Mouse (Mus musculus) neural tube, embryonic 14.5 days (tissue): ENCODE data around the gene Stab2. TPM values are rescaled to one million over a fixed set of nuclear protein-coding genes. Genes with fewer than 3 reads are reported as not detected.

Experiments used
- ATAC-seq: fragments of 200-750 bp; cut with Nextera tagmentation; 2 replicates; pipeline ENCODE4 v1.8.0; 2017; ENCODE audit warnings: low read depth, mild to moderate bottlenecking, moderate TSS enrichment, moderate library complexity
- H3K27ac ChIP-seq: fragments of 300-500 bp; sonication (generic); 2 replicates; pipeline ENCODE4 v1.5.1; 2014; ENCODE audit warnings: low read depth, mild to moderate bottlenecking, control low read depth, low read length, moderate library complexity, mixed read lengths
- H3K27me3 ChIP-seq: fragments of 300-500 bp; sonication (generic); 2 replicates; pipeline ENCODE4 v1.6.1; 2014; ENCODE audit warnings: low read length; ENCODE audit not compliant: control insufficient read depth, insufficient read depth
- H3K36me3 ChIP-seq: fragments of 300-500 bp; sonication (generic); 2 replicates; pipeline ENCODE4 v1.6.1; 2014; ENCODE audit warnings: low read length, mixed read lengths; ENCODE audit not compliant: control insufficient read depth, insufficient read depth
- H3K4me1 ChIP-seq: fragments of 300-500 bp; sonication (generic); 2 replicates; pipeline ENCODE4 v1.6.1; 2014; ENCODE audit warnings: low read length; ENCODE audit not compliant: control insufficient read depth, insufficient read depth
- H3K4me2 ChIP-seq: fragments of 300-500 bp; sonication (generic); 2 replicates; pipeline ENCODE4 v1.6.1; 2014; ENCODE audit warnings: mild to moderate bottlenecking, low read depth, low read length, control low read depth
- H3K4me3 ChIP-seq: fragments of 300-500 bp; sonication (generic); 2 replicates; pipeline ENCODE4 v1.5.1; 2014; ENCODE audit warnings: low read depth, low read length, control low read depth, mixed read lengths
- H3K9ac ChIP-seq: fragments of 300-500 bp; sonication (generic); replicated peaks from 2 replicates; pipeline ENCODE4 v1.6.1; 2014; ENCODE audit warnings: low read depth, mild to moderate bottlenecking, control low read depth, low read length, mixed read lengths
- H3K9me3 ChIP-seq: fragments of 300-500 bp; sonication (generic); 2 replicates; pipeline ENCODE4 v1.6.1; 2016; ENCODE audit warnings: low read length; ENCODE audit not compliant: control insufficient read depth
- WGBS: fragments of 180-500 bp; shearing (Covaris S2); extraction: QIAGEN DNeasy Blood & Tissue Kit; methylation state at CpG from one replicate; pipeline ENCODE4 v1.1.7; 2014; 5-methylcytosine and 5-hydroxymethylcytosine counted together
- polyA plus RNA-seq: library from polyadenylated mRNA; unstranded; fragments of >200 nt; fragmentation: Nextera tagmentation; extraction: Ambion mirVana; gene quantifications from 2 replicates; pipeline ENCODE4 v1.2.1, GENCODE M21; 2014

Stab2 gene
- polyA plus RNA-seq, 1 experiment from 2014 or later: 0.36 TPM

DNA sequence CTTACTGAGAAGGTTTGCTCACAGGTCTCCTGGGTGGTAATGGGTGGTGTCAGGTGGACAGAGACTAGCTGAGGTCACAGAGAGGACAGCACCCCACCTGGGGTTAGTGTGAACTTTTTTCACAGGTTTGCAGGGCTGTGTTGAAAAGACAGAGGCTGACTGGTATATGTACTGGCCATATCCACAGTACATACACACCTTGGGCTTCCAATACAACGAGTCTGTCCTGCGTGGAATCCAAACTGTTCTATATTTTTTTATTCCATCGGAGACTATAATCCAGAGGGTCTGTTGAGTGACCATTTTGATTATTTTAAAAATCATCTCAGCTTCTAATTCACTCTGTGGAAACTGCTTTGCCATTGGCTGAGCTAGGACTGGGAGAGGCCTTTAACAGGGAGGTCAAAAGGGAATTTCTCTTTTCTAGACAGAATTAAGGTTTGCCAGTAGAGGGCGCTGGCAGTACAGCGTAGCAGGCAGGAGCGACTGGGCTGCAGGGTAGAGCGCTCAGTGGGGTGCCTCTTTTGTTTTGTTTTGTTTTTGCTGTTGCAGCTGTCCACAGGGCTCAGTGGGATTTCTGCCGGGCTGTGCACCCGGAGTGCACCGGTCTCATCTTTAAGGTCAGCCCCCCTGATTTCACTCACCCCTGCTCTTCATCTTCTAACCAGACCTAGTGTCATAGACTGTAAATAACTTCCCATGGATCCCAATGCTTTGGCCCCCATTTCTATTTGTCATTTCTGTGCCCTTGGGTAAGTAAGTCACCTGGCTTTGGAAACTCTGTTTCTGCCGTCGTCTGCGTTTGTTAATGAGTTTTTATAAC lies 35.9 kb downstream of the Stab2 start:
- peak overlapping the region; percentile 35 for H3K4me2 ChIP-seq
- peak overlapping the region; percentile 11; the same call in 1 of the 2 replicates for H3K4me3 ChIP-seq
- ATAC-seq: peak; percentile 81
- no peaks in the 10 kb centered on the region for H3K36me3 ChIP-seq
- H3K27ac ChIP-seq: no peak overlapping the region
- H3K9me3 ChIP-seq: no peaks in the 10 kb centered on the region
- no peak overlapping the region for H3K9ac ChIP-seq
- H3K27me3 ChIP-seq: no peaks in the 10 kb centered on the region
- WGBS: 21% methylated on average over 13 of the region's 13 CpGs
- no peaks in the 10 kb centered on the region for H3K4me1 ChIP-seq

DNA sequence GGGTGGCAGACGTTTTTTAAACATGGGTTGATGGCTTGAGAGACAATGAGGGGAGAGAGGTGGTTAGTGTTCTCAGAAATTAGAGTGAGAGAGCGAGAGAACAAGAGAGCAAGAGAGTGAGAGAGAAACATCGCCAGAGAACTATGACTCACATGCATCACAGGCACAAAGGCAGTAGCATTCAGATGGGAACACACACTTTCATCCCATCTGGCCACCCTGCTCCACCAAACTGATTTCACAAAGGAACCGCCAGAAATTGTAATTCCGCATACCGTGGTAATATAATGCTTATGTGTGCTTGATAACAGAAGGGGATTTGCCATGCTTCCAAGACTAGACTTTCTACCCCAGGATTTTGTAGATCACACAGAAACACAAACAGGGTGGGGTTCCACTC lies 38.5 kb downstream of the Stab2 start:
- ATAC-seq: no peak
- no peaks in the 10 kb centered on the region for H3K4me1 ChIP-seq
- H3K36me3 ChIP-seq: no peaks in the 10 kb centered on the region
- 74% methylated on average over 6 of the region's 6 CpGs for WGBS
- H3K4me2 ChIP-seq: no peak overlapping the region
- H3K9ac ChIP-seq: no peak overlapping the region
- no peaks in the 10 kb centered on the region for H3K9me3 ChIP-seq
- no peaks in the 10 kb centered on the region for H3K27me3 ChIP-seq
- no peak overlapping the region for H3K27ac ChIP-seq
- no peak overlapping the region for H3K4me3 ChIP-seq

DNA sequence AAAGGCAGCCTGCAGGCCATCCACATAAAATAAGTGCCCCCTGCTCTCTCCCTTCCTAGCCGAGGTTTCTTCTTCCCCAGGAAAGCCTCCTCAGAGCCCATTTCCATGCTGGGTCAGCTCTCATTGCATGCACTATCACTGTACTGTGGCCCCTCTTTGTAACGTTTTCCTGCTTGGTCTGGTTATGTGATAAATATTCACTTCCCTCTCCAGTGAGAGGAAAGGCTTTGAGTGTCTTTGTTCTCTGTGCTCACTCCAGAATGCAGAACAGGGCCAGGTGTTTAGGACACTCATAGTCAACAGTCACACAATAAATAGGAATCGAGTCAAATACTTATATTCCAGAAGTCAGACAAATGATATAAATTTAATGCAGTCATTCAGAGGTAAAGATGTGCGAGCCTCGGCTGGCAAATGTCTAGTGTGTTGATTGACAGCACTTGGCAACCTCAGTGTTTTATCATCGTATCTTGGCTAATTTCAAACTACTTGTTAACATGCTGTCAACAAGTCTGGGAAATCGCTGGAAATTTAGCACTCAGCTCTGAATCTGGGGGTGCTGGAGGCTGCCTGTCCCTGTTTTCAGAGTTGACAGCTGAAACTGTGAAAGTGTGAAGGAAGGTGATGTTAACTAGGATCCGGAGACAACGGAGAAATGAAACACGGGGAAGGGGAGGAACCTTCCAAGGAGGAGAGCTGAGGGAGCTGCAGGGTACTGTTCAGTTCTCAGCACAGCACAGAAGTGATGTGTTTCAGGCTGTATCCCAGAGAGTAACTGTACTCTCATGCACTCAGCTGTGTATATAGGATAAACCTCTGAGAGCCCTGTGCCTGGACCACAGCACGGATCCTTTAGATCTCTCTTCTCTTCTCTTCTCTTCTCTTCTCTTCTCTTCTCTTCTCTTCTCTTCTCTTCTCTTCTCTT lies 46.0 kb downstream of the Stab2 start:
- no peak overlapping the region for H3K4me2 ChIP-seq
- no peak for ATAC-seq
- no peak overlapping the region for H3K27ac ChIP-seq
- H3K9ac ChIP-seq: no peak overlapping the region
- H3K36me3 ChIP-seq: no peaks in the 10 kb centered on the region
- no peaks in the 10 kb centered on the region for H3K4me1 ChIP-seq
- no peaks in the 10 kb centered on the region for H3K27me3 ChIP-seq
- WGBS: 70% methylated on average over 11 of the region's 11 CpGs
- H3K9me3 ChIP-seq: no peaks in the 10 kb centered on the region
- no peak overlapping the region for H3K4me3 ChIP-seq

DNA sequence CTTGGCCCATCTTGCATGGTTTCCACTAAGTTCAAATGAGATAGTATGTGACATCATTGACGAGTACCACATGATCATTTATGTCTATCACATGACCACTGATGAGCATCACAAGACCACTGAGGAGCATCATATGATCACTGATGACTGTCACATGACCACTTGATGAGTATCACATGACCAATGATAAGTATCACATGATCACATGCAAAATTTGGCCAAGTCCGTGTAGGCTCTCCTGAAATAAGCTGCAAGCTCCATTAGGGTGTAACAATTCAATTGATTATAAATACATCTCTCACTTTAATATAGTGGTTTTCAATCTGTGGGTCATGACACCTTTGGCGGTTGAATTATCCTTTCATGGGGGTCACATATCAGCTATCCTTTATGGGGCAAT lies 52.5 kb downstream of the Stab2 start:
- Histone ChIP-seq H3K4me3 (no peak overlapping the region), H3K4me2 (no peak overlapping the region), H3K9ac (no peak overlapping the region), H3K27ac (no peak overlapping the region), H3K27me3 (no peaks in the 10 kb centered on the region), H3K4me1 (no peaks in the 10 kb centered on the region), H3K9me3 (no peaks in the 10 kb centered on the region), H3K36me3 (no peaks in the 10 kb centered on the region)
- ATAC-seq: no peak
- WGBS: 93% methylated on average over 3 of the region's 3 CpGs

DNA sequence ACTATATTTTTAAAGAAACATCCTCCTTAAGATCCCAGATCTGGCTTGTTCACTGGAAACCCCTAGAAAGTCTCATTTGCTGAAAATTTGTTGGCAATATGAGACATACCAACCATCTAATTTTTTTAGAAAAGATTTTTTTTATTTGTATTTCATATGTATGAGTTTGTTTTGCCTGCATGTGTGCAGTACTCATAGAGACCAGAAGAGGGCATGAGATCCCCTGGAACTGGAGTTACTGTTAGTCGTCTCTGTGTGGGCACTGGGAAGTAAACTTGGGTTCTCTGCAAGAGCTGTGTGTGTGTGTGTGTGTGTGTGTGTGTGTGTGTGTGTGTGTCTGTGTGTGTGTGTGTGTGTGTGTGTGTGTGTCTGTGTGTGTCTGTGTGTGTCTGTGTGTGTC lies 55.1 kb downstream of the Stab2 start:
- H3K4me1 ChIP-seq: no peaks in the 10 kb centered on the region
- H3K36me3 ChIP-seq: no peaks in the 10 kb centered on the region
- no peak overlapping the region for H3K4me3 ChIP-seq
- H3K27me3 ChIP-seq: no peaks in the 10 kb centered on the region
- WGBS: 81% methylated on average over 1 of the region's 1 CpGs
- no peaks in the 10 kb centered on the region for H3K9me3 ChIP-seq
- ATAC-seq: no peak
- no peak overlapping the region for H3K4me2 ChIP-seq
- H3K27ac ChIP-seq: no peak overlapping the region
- no peak overlapping the region for H3K9ac ChIP-seq

DNA sequence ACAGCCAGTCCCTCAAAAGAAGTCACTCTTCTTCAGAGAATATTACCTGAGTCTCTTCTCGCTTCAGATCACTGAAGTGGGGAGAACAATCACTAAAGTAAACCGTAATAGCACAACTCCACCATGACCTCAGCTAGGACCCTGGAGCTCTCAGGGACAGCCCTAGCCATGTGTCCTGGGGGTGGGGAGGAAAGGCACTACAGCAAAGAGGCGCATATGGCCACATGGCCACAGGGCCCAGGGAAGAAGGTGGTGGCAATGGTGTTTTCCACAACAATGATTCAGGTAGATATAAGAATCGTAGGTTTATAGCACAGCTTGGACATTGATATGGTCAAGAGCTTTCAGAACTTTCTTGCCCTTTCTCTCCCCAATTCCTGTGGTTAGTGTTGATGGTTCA lies 57.0 kb downstream of the Stab2 start:
- no peaks in the 10 kb centered on the region for H3K4me1 ChIP-seq
- H3K9me3 ChIP-seq: no peaks in the 10 kb centered on the region
- no peaks in the 10 kb centered on the region for H3K27me3 ChIP-seq
- no peaks in the 10 kb centered on the region for H3K36me3 ChIP-seq
- H3K9ac ChIP-seq: no peak overlapping the region
- no peak overlapping the region for H3K4me2 ChIP-seq
- 94% methylated on average over 4 of the region's 4 CpGs for WGBS
- ATAC-seq: no peak
- no peak overlapping the region for H3K4me3 ChIP-seq
- H3K27ac ChIP-seq: no peak overlapping the region

DNA sequence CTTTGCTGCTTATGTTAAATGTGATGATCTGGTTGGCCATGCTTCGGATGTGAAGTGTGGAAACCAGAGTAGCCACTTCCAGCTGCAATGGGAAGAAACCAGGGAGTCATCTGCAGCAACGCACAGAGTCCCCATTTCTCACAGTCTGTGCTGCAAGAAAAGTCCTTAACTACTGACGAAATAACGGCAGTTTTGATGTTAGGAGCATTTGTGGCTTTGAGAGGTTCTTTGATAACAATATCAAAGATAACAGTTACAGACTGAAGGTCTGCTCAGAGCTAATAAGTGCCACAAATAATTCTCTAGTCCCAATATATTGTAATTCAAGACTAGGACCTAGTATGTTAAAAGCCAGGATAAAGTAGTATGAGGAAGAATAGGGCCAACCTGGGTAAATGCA lies 57.9 kb downstream of the Stab2 start:
- no peaks in the 10 kb centered on the region for H3K36me3 ChIP-seq
- H3K4me3 ChIP-seq: no peak overlapping the region
- H3K27ac ChIP-seq: no peak overlapping the region
- no peak overlapping the region for H3K4me2 ChIP-seq
- WGBS: 93% methylated on average over 4 of the region's 4 CpGs
- no peaks in the 10 kb centered on the region for H3K4me1 ChIP-seq
- H3K27me3 ChIP-seq: no peaks in the 10 kb centered on the region
- no peaks in the 10 kb centered on the region for H3K9me3 ChIP-seq
- no peak overlapping the region for H3K9ac ChIP-seq
- ATAC-seq: no peak

DNA sequence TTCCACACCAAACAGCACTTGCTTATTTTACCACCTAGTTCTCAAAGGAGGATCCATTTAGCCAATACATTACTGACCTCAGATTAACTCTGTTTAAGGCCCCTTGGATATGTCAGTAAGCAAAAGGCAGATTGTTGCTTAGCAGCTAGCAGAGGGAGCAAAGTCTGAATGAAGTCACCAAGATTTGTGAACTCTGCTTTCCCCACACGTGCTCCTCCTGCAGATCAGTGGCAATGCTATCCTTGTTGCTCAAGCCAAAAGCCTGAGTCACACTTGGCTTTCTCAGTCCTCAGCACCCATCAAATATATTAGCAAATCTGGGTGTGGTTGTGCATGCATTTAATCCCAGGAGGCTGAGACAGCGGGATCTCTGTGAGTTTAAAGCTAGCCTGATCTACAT lies 60.3 kb downstream of the Stab2 start:
- no peak overlapping the region for H3K27ac ChIP-seq
- H3K4me3 ChIP-seq: no peak overlapping the region
- no peaks in the 10 kb centered on the region for H3K9me3 ChIP-seq
- H3K9ac ChIP-seq: no peak overlapping the region
- no peaks in the 10 kb centered on the region for H3K27me3 ChIP-seq
- H3K4me2 ChIP-seq: no peak overlapping the region
- H3K4me1 ChIP-seq: no peaks in the 10 kb centered on the region
- WGBS: 73% methylated on average over 2 of the region's 2 CpGs
- H3K36me3 ChIP-seq: no peaks in the 10 kb centered on the region
- ATAC-seq: no peak

DNA sequence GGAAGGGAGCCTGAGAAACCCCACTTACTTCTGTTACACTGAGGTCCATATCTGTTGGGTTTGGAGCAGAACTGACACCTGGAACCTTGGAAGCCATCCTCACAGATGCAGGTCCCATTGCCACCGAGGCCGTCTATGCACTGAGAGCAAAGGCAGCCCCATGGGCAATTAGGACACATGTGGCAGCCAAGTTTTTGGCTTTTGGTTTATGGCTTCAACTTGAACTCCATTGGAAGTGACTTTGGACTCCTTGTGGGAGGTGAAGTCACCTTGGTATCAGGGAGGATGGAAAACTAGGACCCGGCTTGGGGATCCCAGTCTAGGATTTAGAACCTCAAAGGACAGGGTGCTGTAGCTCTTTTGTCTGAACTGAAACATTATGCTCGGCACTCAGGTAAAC lies 67.2 kb downstream of the Stab2 start:
- no peaks in the 10 kb centered on the region for H3K4me1 ChIP-seq
- ATAC-seq: no peak
- WGBS: 91% methylated on average over 4 of the region's 4 CpGs
- H3K4me3 ChIP-seq: no peak overlapping the region
- no peak overlapping the region for H3K9ac ChIP-seq
- no peaks in the 10 kb centered on the region for H3K9me3 ChIP-seq
- no peaks in the 10 kb centered on the region for H3K36me3 ChIP-seq
- no peak overlapping the region for H3K27ac ChIP-seq
- H3K27me3 ChIP-seq: no peaks in the 10 kb centered on the region
- H3K4me2 ChIP-seq: no peak overlapping the region
